Mouse (Mus musculus) CH12.LX (cell line): ENCODE results near the gene Wnt2. TPM values are rescaled to one million over a fixed set of nuclear protein-coding genes. Genes with fewer than 3 reads are reported as not detected.

ENCODE experiments used
- DNase-seq: peaks from one replicate; pipeline ENCODE4 v3.0.0-alpha.2; 2013; ENCODE audit errors: extremely low read depth
- H3K27ac ChIP-seq: 2 replicates; pipeline ENCODE4 v1.5.1; 2012; ENCODE audit warnings: low read depth, mild to moderate bottlenecking, control low read depth, moderate library complexity; ENCODE audit not compliant: insufficient read depth
- H3K27me3 ChIP-seq: replicated peaks from 2 replicates; pipeline ENCODE3; 2012; ENCODE audit warnings: inconsistent platforms
- H3K36me3 ChIP-seq, 2 experiments: replicated peaks in 1 of 2; 2 replicates each; pipeline versions ENCODE3 to v1.6.1; 2012; ENCODE audit warnings: inconsistent platforms in 1 of 2, low read length in 1 of 2, mild to moderate bottlenecking in 1 of 2, mixed read lengths in 1 of 2, moderate library complexity in 1 of 2; ENCODE audit not compliant: control insufficient read depth in 1 of 2, insufficient read depth in 1 of 2
- H3K4me1 ChIP-seq, 2 experiments: 2 replicates each; pipeline ENCODE4 v1.6.1; 2012; ENCODE audit warnings: inconsistent platforms in 1 of 2, moderate library complexity in 1 of 2; ENCODE audit not compliant: insufficient read depth in 2 of 2, control insufficient read depth in 1 of 2
- H3K4me2 ChIP-seq: 2 replicates; pipeline ENCODE4 v1.6.1; 2012; ENCODE audit warnings: low read depth, mild to moderate bottlenecking, control low read depth; ENCODE audit not compliant: poor library complexity, insufficient read depth, severe bottlenecking
- H3K4me3 ChIP-seq, 3 experiments: fragments of 150-350 bp in 1 of 3; sonication (generic) in 1 of 3; replicated peaks in 1 of 3; 2 replicates each; pipeline versions ENCODE3 to v1.5.1; 2011 to 2012; ENCODE audit warnings: low read depth in 2 of 3, low read length in 2 of 3, mild to moderate bottlenecking in 2 of 3, moderate library complexity in 2 of 3, control low read depth in 1 of 3, improper control_type of control experiment in 1 of 3, inconsistent platforms in 1 of 3, mixed read lengths in 1 of 3; ENCODE audit not compliant: poor library complexity in 1 of 3
- H3K79me2 ChIP-seq: replicated peaks from 2 replicates; pipeline ENCODE4 v1.6.1; 2012; ENCODE audit warnings: mild to moderate bottlenecking, moderate library complexity; ENCODE audit not compliant: control insufficient read depth, poor library complexity, insufficient read depth, severe bottlenecking; ENCODE audit errors: extremely low read depth
- H3K9ac ChIP-seq: 2 replicates; pipeline ENCODE4 v1.6.1; 2012; ENCODE audit warnings: low read depth, mild to moderate bottlenecking, control low read depth, moderate library complexity; ENCODE audit not compliant: insufficient read depth
- H3K9me3 ChIP-seq: replicated peaks from 2 replicates; pipeline ENCODE3; 2012; ENCODE audit warnings: low read length, inconsistent platforms, mixed read lengths
- CHD1 ChIP-seq: IDR thresholded peaks from 2 replicates; pipeline ENCODE4 v1.6.1; 2012; ENCODE audit warnings: low read depth, low read length, improper control_type of control experiment, inconsistent platforms
- CHD2 ChIP-seq: IDR thresholded peaks from 2 replicates; pipeline ENCODE4 v1.6.1; 2011; ENCODE audit warnings: low read length, improper control_type of control experiment
- CTCF ChIP-seq, 2 experiments: IDR thresholded peaks in 1 of 2; conservative IDR thresholded peaks in 1 of 2; 2 replicates each; pipeline ENCODE4 v1.5.1; 2011 to 2012; ENCODE audit warnings: low read depth in 2 of 2, low read length in 2 of 2, improper control_type of control experiment in 1 of 2, inconsistent platforms in 1 of 2, mild to moderate bottlenecking in 1 of 2, moderate library complexity in 1 of 2
- E2F4 ChIP-seq: IDR thresholded peaks from 2 replicates; pipeline ENCODE4 v1.6.1; 2011; ENCODE audit warnings: low read depth, low read length, improper control_type of control experiment; ENCODE audit not compliant: insufficient replicate concordance
- ELF1 ChIP-seq: IDR thresholded peaks from 2 replicates; pipeline ENCODE4 v1.6.1; 2014; ENCODE audit warnings: low read depth, mild to moderate bottlenecking, inconsistent platforms, low read length, improper control_type of control experiment
- EP300 ChIP-seq: IDR thresholded peaks from 2 replicates; pipeline ENCODE4 v1.6.1; 2011; ENCODE audit warnings: low read length, improper control_type of control experiment
- ETS1 ChIP-seq: conservative IDR thresholded peaks from 2 replicates; pipeline ENCODE4 v1.6.1; 2012; ENCODE audit warnings: low read depth, mild to moderate bottlenecking, inconsistent platforms, low read length, improper control_type of control experiment, moderate library complexity
- GABPA ChIP-seq: IDR thresholded peaks from 2 replicates; pipeline ENCODE4 v1.6.1; 2012; ENCODE audit warnings: low read depth, low read length, improper control_type of control experiment, inconsistent platforms; ENCODE audit not compliant: insufficient replicate concordance
- HCFC1 ChIP-seq: IDR thresholded peaks from 2 replicates; pipeline ENCODE4 v1.6.1; 2012; ENCODE audit warnings: low read depth, mild to moderate bottlenecking, inconsistent platforms, low read length, improper control_type of control experiment
- JUN ChIP-seq: IDR thresholded peaks from 2 replicates; pipeline ENCODE4 v1.6.1; 2011; ENCODE audit warnings: low read depth, mild to moderate bottlenecking, low read length, improper control_type of control experiment, moderate library complexity; ENCODE audit not compliant: insufficient read depth
- KAT2A ChIP-seq: IDR thresholded peaks from 2 replicates; pipeline ENCODE4 v1.6.1; 2012; ENCODE audit warnings: low read length, improper control_type of control experiment, inconsistent platforms; ENCODE audit not compliant: insufficient replicate concordance
- MAFK ChIP-seq: IDR thresholded peaks from 2 replicates; pipeline ENCODE4 v1.6.1; 2011; ENCODE audit warnings: low read length, improper control_type of control experiment; ENCODE audit not compliant: insufficient replicate concordance
- MAZ ChIP-seq: IDR thresholded peaks from 2 replicates; pipeline ENCODE4 v1.6.1; 2012; ENCODE audit warnings: low read depth, mild to moderate bottlenecking, inconsistent platforms, low read length, improper control_type of control experiment, moderate library complexity
- MEF2A ChIP-seq: IDR thresholded peaks from 2 replicates; pipeline ENCODE4 v1.6.1; 2014; ENCODE audit warnings: low read depth, mild to moderate bottlenecking, inconsistent platforms, low read length, improper control_type of control experiment, borderline replicate concordance
- MYC ChIP-seq: IDR thresholded peaks from 2 replicates; pipeline ENCODE4 v1.6.1; 2011; ENCODE audit warnings: low read depth, mild to moderate bottlenecking, improper control_type of control experiment, low read length
- NRF1 ChIP-seq: IDR thresholded peaks from 2 replicates; pipeline ENCODE4 v1.6.1; 2014; ENCODE audit warnings: low read depth, mild to moderate bottlenecking, inconsistent platforms, low read length, improper control_type of control experiment, moderate library complexity
- PAX5 ChIP-seq: IDR thresholded peaks from 2 replicates; pipeline ENCODE4 v1.6.1; 2012; ENCODE audit warnings: low read length, inconsistent platforms, mixed read lengths
- RCOR1 ChIP-seq: conservative IDR thresholded peaks from 2 replicates; pipeline ENCODE4 v1.6.1; 2012; ENCODE audit warnings: low read depth, mild to moderate bottlenecking, inconsistent platforms, low read length, improper control_type of control experiment
- SIN3A ChIP-seq: IDR thresholded peaks from 2 replicates; pipeline ENCODE4 v1.6.1; 2012; ENCODE audit warnings: low read length, improper control_type of control experiment, inconsistent platforms
- SMC3 ChIP-seq: IDR thresholded peaks from 2 replicates; pipeline ENCODE4 v1.6.1; 2011; ENCODE audit warnings: low read depth, low read length, improper control_type of control experiment
- TCF12 ChIP-seq: IDR thresholded peaks from 2 replicates; pipeline ENCODE4 v1.6.1; 2014; ENCODE audit warnings: low read depth, mild to moderate bottlenecking, inconsistent platforms, low read length, improper control_type of control experiment
- USF1 ChIP-seq: IDR thresholded peaks from 2 replicates; pipeline ENCODE4 v1.6.1; 2014; ENCODE audit warnings: low read depth, mild to moderate bottlenecking, inconsistent platforms, low read length, improper control_type of control experiment
- USF2 ChIP-seq: conservative IDR thresholded peaks from 2 replicates; pipeline ENCODE4 v1.6.1; 2011; ENCODE audit warnings: low read depth, low read length, improper control_type of control experiment
- ZC3H11A ChIP-seq: IDR thresholded peaks from 2 replicates; pipeline ENCODE4 v1.6.1; 2012; ENCODE audit warnings: low read depth, mild to moderate bottlenecking, inconsistent platforms, low read length, improper control_type of control experiment
- ZNF384 ChIP-seq: IDR thresholded peaks from 2 replicates; pipeline ENCODE4 v1.6.1; 2012; ENCODE audit warnings: low read depth, low read length, improper control_type of control experiment, inconsistent platforms
- dilution Hi-C: fragments of 300-500 bp; cut with MboI; formaldehyde crosslinking; loops from 2 replicates; pipeline ENCODE4 v1.14.3; 2020; ENCODE audit warnings: low sequenced_read_pairs; ENCODE audit not compliant: extremely low pct_unique_long_range_greater_than_20kb, extremely low pct_ligation_motif_present
- in situ Hi-C: fragments of 300-500 bp; cut with MboI; formaldehyde crosslinking; loops from 3 replicates; pipeline ENCODE4 v1.14.3; 2019; ENCODE audit warnings: low sequenced_read_pairs, low pct_ligation_motif_present, low pct_unique_long_range_greater_than_20kb, mixed read lengths
- polyA plus RNA-seq: library from polyadenylated mRNA; unstranded; fragments of >175 nt; gene quantifications from 2 replicates; pipeline ENCODE4 v1.2.1, GENCODE M21; 2012; ENCODE audit warnings: low read depth; ENCODE audit not compliant: insufficient read length
- total RNA-seq, 2 experiments: library from RNA; depleted of rRNA; stranded (reverse); fragments of 300-350 nt in 1 of 2; fragments of >200 nt in 1 of 2; gene quantifications; 2 replicates each; pipeline ENCODE4 v1.2.3; 2012 to 2014

The Wnt2 gene
- total and polyA plus RNA-seq, 3 experiments, result not detected

- in situ Hi-C loops (no loop called here), dilution Hi-C loops (no loop called here)
- Histone ChIP-seq H3K4me3 (no peak overlapping the region), H3K27ac (no peak overlapping the region), H3K4me1 (peaks cover 2 to 4% of the 10 kb centered on the region in 2 experiments; a peak in 1 of 4 replicates), H3K27me3 (no peaks in the 10 kb centered on the region), H3K36me3 (peaks cover 0 to 22% of the 10 kb centered on the region in 2 experiments), H3K79me2 (no peaks in the 10 kb centered on the region), H3K9ac (no peak overlapping the region), H3K4me2 (no peak overlapping the region), H3K9me3 (no peaks in the 10 kb centered on the region)
- TF ChIP-seq RCOR1 (no peak), ELF1 (no peak), CHD1 (no peak), E2F4 (no peak), HCFC1 (no peak), USF1 (no peak), EP300 (no peak), PAX5 (no peak), ETS1 (no peak), SMC3 (no peak), MAFK (no peak), ZNF384 (no peak), KAT2A (no peak), MEF2A (no peak)
- no peak for DNase-seq
Observed at GRCm38 (mm10) chr6:17946456-17946855, 83.9 kb downstream of the Wnt2 start.

- Histone ChIP-seq H3K4me3 (no peak overlapping the region), H3K4me1 (peaks cover under 1 to 4% of the 10 kb centered on the region in 2 experiments; a peak in 1 of 4 replicates), H3K36me3 (peaks cover under 1 to 43% of the 10 kb centered on the region in 2 experiments), H3K9ac (no peak overlapping the region), H3K79me2 (no peaks in the 10 kb centered on the region), H3K27ac (no peak overlapping the region), H3K4me2 (no peak overlapping the region), H3K27me3 (no peaks in the 10 kb centered on the region), H3K9me3 (no peaks in the 10 kb centered on the region)
- TF ChIP-seq E2F4 (no peak), SMC3 (no peak), CTCF (conservative IDR thresholded peaks at IDR 0.05 in 1 of 2, IDR thresholded peaks at IDR 0.05 in 1 of 2; ENCODE audit: low read depth in 2 of 2, low read length in 2 of 2) (no peak), PAX5 (no peak), JUN (no peak), MEF2A (no peak), NRF1 (no peak), CHD2 (no peak), MYC (no peak), GABPA (no peak), ETS1 (no peak), SIN3A (no peak), CHD1 (no peak), MAZ (no peak), ZC3H11A (no peak), USF2 (no peak), TCF12 (no peak)
- dilution Hi-C loops, result no loop called here
- DNase-seq, result no peak
- in situ Hi-C loops, result no loop called here
Observed at GRCm38 (mm10) chr6:17943877-17944617, 86.3 kb downstream of the Wnt2 start.
